Mouse (Mus musculus): ENCODE data around the gene Sec61a1.

DNA sequence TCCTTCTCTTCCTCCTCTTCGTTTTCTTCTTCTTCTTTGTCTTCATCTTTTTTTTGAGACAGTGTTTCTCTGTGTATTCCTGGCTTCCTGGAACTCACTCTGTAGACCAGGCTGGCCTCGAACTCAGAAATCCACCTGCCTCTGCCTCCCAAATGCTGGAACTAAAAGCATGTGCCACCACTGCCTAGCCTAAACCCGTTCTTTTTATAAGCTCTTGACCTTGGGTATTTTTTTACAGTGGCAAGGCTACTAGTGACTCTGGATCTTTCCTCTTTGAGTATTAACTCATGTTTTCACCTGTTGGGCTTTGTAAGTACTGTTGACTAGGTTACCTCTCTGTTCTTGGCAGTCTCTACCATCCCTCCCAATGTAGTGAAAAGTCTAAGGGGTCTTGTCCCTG, 4.3 kb upstream of the Sec61a1 start:
- TF ChIP-seq CTCF (IDR thresholded peaks at IDR 0.05; ENCODE audit: low read depth, low read length) (no peak), POLR2A (IDR thresholded peaks at IDR 0.05; ENCODE audit: borderline replicate concordance, low read depth, low read length) (no peak)
